Mouse (Mus musculus) liver, postnatal 0 days (tissue): ENCODE results near the gene Abcc1.

ENCODE experiments used
- CTCF ChIP-seq: sonication (generic); IDR thresholded peaks from 2 replicates; pipeline ENCODE4 v1.5.1; 2016; ENCODE audit warnings: antibody characterized with exemption, low read depth
- EP300 ChIP-seq: IDR thresholded peaks from 2 replicates; pipeline ENCODE4 v1.6.1; 2016; ENCODE audit warnings: antibody characterized with exemption, low read depth, mild to moderate bottlenecking

GRCm38 (mm10) chr16:14375942-14376341, 14.6 kb downstream of the Abcc1 start:
- no peak for TF ChIP-seq CTCF
- TF ChIP-seq EP300: no peak
